Mouse (Mus musculus): ENCODE measurements at regions not wholly inside any gene's neighbourhood (a gene's known extent, or its start where the extent isn't known, plus 50 kb on each side); places are given as distances from the start of the nearest gene placed in this dataset.
"Not testable (repeated sequence)": the region's sequence is repeated elsewhere in the genome, so short reads cannot be mapped to it uniquely, and the experiment has no call there.

DNA sequence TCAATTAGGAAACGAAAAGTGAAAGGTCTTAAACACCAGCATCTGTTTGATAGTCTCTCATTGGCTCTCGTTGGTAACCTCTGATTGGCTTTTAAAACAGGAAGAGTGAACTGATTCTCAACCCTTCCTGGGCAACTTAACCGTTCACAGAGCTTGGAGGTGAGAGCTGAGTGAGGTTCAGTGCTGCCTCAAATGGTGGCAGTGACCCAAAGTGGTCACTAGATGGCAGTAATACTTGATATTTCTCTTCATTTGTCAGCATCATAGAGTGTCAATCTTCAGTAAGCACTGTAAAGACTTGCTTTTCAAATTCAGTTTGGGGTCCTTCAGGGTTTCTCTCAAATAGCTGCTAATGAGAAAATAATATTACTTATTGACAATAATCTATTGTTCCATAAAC, 321.8 kb upstream of the Gdi2 start:
- peak; percentile 40; the same call in 1 of the 2 replicates for TF ChIP-seq CTCF (IDR thresholded peaks at IDR 0.05; ENCODE audit: borderline replicate concordance, extremely low read depth, insufficient read depth, insufficient read length)
- peak; percentile 32 for DNase-seq (ENCODE audit: low read depth)

DNA sequence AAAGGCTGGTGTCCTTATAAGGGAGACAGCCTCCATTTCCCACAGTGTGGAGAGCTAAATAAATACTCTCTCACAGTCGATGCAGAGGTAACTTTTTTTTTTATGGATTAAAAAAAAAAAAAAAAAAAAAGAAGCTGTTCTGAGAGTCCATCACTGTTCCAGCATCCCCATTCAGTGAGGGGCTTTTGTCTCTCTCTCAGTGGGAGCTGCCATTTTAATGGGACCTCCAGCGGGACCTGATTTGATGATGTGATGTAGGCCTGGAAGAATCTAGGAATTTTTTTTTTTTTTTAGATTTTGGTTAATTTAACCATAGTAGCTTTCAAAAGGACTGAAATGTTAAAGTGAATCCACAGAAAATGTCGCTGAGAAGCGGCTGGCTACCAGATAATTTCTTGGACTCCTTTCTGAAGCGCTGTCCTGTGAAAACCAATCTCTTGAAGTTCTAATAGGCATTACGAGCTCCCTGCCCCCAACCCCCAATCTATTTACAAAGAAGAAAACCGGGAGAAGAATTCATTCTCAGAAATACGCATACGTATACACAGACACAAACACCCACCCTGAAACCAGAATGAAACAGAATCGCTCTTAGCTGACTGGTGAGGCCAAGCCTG, 316.8 kb upstream of the Gdi2 start:
- peak; percentile 22 for DNase-seq (ENCODE audit: low read depth)

DNA sequence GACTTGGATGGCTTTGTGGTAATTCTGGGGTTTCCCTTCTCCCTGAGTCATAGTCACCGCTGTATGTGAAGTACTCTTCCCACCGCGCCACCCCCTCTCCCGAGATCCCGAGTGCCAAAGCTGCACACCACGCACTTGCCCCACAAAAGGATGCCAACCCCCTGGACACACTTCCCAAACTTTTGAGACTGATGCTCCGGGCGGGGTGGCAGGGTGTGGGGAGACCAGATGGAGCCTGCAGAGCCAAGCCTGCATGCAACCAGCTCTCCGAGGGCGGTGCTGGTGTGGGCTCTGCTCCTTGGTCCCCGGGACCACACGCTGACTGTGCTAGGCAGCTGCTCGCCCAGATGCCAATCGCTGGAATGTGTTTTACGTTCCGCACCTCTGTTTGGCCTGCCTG, 316.2 kb upstream of the Gdi2 start:
- peak; percentile 5 for DNase-seq (ENCODE audit: low read depth)
- TF ChIP-seq CTCF (IDR thresholded peaks at IDR 0.05; ENCODE audit: borderline replicate concordance, extremely low read depth, insufficient read depth, insufficient read length) (no peak), POLR2A (IDR thresholded peaks at IDR 0.05; ENCODE audit: borderline replicate concordance, extremely low read depth, insufficient read depth, insufficient read length, poor library complexity, severe bottlenecking) (no peak)

DNA sequence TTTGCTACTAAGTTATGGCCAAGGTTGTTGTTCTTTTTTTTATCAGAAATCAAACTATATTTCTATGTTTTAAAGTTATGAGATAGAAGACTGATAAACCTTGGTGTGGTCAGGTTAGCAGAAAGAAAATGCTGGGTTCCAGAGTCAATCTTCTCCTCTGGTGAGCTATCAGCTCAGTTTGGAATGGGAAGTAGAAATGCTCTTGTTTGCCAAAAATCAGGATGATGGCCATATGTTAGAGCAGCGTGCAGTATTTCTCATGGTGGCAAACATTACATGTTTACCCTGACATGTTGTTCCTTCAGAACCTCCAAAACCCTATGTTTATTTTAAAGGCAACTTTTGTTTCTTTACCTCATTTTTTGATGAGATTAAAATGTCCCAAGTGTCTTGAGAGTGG, 279.5 kb upstream of the Gdi2 start:
- TF ChIP-seq CTCF (IDR thresholded peaks at IDR 0.05; ENCODE audit: borderline replicate concordance, extremely low read depth, insufficient read depth, insufficient read length) (no peak), POLR2A (IDR thresholded peaks at IDR 0.05; ENCODE audit: borderline replicate concordance, extremely low read depth, insufficient read depth, insufficient read length, poor library complexity, severe bottlenecking) (no peak)
- DNase-seq (ENCODE audit: low read depth), result no peak

DNA sequence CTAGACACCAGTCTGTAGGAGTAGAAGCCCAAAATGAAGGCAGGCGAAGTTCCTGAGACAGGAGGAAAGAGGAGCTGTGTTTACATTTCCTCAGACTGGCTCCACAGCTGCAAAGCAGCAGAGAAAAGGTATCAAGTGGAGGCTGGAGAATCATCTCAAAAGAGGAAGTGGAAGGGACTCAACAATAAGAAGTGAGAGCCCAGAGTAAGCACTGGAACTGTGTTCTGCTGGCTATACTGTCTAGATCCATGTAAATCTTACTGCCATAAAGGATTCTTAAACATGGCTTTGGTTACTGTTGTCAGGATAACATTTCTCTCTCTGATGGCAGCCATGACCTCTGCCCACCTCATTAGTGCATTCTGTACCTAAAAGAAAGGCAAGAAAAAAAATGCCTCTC, 261.7 kb upstream of the Gdi2 start:
- DNase-seq (ENCODE audit: low read depth), result not testable (repeated sequence)

All from brain, embryonic 14.5 days (tissue).